20 mouse cellular contexts compared by ENCODE assay signal in the genomic region with DNA sequence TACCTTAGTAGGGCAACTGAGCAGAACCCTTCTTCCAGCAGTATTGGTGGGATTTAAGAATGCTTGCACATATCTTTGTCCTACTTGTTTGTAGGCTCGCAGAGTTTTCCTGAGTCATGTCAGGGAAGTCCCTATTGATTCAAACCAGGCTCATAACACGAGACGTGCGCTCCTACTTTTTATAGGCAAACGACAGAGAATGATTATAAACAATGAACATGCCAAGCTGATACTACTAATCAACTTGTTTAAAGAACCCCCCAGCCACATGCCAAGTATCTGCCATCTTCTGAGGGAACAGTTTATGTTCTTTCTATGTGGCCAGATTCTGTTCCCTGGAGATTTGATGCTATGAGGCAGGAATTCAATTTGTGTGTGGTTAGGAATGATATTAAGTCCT. TPM values are rescaled to one million over a fixed set of nuclear protein-coding genes. Genes with fewer than 3 reads are reported as not detected.
"Had no signal": no experiment of that assay in that cellular context is flagged by ENCODE, and none has a peak within 500 bp of the region (broad histone marks: within the 10 kb centered on the region; RNA-seq: fewer than 3 reads in every experiment).

No protein-coding gene starts in this region.

- H3K27ac ChIP-seq: intestine, embryonic 15.5 days; left cerebral cortex, adult 2 months; liver, embryonic 13.5 days; midbrain, embryonic 10.5 days; neural tube, embryonic 13.5 days; stomach, embryonic 15.5 days had no signal

- H3K4me1 ChIP-seq: liver, embryonic 13.5 days; midbrain, embryonic 10.5 days; neural tube, embryonic 13.5 days; stomach, embryonic 15.5 days had no signal

- H3K4me3 ChIP-seq: intestine, embryonic 15.5 days; left cerebral cortex, adult 2 months; liver, embryonic 13.5 days; midbrain, embryonic 10.5 days; neural tube, embryonic 13.5 days; stomach, embryonic 15.5 days had no signal

- H3K4me2 ChIP-seq: intestine, embryonic 15.5 days; liver, embryonic 13.5 days; neural tube, embryonic 13.5 days; stomach, embryonic 15.5 days had no signal

- H3K9ac ChIP-seq: intestine, embryonic 15.5 days; liver, embryonic 13.5 days; liver, postnatal 0 days; neural tube, embryonic 13.5 days; stomach, embryonic 15.5 days had no signal

- DNase-seq: kidney, adult 18-20 months; kidney, postnatal 25 days; liver; liver, embryonic 13.5 days; liver, postnatal 0 days; retina, postnatal 1 day; right cerebral cortex, postnatal 4 days; spleen, adult 18-20 months; thymus, postnatal 4 days had no signal

- ATAC-seq: intestine, embryonic 15.5 days; liver, postnatal 0 days; midbrain, embryonic 16.5 days had no signal

- H3K9me3 ChIP-seq: intestine, embryonic 15.5 days; liver, embryonic 13.5 days; midbrain, embryonic 10.5 days; neural tube, embryonic 13.5 days; stomach, embryonic 15.5 days had no signal

- H3K36me3 ChIP-seq: intestine, embryonic 15.5 days; liver, embryonic 13.5 days; midbrain, embryonic 10.5 days; neural tube, embryonic 13.5 days; stomach, embryonic 15.5 days had no signal

- H3K27me3 ChIP-seq: intestine, embryonic 15.5 days; liver, embryonic 13.5 days; neural tube, embryonic 13.5 days; stomach, embryonic 15.5 days had no signal

RNA-seq across cellular contexts. Expression of a gene that starts 28.3 kb away (rescaled TPM):
- total RNA-seq: layer of hippocampus, postnatal 25 days; left cerebral cortex, adult 2 months; left cerebral cortex, postnatal 14 days; megakaryocyte, adult 5-6 weeks had no signal
- polyA plus RNA-seq: intestine, embryonic 15.5 days; kidney, embryonic 14.5 days; limb, embryonic 11.5 days; liver, embryonic 13.5 days; liver, postnatal 0 days; midbrain, embryonic 10.5 days; midbrain, embryonic 16.5 days; neural tube, embryonic 13.5 days; stomach, embryonic 15.5 days had no signal
